Mouse (Mus musculus) stomach, postnatal 0 days (tissue): ENCODE measurements around the gene Upp2.

Experiments
- CTCF ChIP-seq: IDR thresholded peaks from 2 replicates; pipeline ENCODE4 v1.5.1; 2016; ENCODE audit warnings: antibody characterized with exemption, low read depth, mild to moderate bottlenecking, moderate library complexity
- EP300 ChIP-seq: optimal IDR thresholded peaks from 2 replicates; pipeline ENCODE3; 2016; ENCODE audit warnings: antibody characterized with exemption

DNA sequence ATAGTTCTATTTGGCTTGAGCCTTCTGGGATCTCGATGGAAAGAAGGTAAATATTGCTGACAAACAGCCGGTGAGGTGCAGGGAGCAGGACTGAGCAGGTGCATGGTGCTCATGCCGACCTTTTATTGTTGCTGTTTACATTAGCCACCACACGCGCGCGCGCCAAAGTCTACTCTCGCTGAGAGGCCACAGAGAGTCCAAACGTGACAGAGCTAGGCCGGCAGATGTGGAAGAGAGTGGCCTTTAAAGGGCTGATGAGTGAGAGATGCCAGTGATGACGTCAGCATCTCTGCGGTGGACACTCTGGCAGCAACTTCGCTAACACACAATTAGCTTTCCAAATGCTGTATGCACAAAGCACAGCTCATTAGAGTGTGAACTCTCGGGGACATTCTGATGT lies 227.4 kb downstream of the Upp2 start:
- TF ChIP-seq CTCF, result no peak
- TF ChIP-seq EP300, result no peak
